Mouse (Mus musculus): ENCODE results near the gene Angel2.

DNA sequence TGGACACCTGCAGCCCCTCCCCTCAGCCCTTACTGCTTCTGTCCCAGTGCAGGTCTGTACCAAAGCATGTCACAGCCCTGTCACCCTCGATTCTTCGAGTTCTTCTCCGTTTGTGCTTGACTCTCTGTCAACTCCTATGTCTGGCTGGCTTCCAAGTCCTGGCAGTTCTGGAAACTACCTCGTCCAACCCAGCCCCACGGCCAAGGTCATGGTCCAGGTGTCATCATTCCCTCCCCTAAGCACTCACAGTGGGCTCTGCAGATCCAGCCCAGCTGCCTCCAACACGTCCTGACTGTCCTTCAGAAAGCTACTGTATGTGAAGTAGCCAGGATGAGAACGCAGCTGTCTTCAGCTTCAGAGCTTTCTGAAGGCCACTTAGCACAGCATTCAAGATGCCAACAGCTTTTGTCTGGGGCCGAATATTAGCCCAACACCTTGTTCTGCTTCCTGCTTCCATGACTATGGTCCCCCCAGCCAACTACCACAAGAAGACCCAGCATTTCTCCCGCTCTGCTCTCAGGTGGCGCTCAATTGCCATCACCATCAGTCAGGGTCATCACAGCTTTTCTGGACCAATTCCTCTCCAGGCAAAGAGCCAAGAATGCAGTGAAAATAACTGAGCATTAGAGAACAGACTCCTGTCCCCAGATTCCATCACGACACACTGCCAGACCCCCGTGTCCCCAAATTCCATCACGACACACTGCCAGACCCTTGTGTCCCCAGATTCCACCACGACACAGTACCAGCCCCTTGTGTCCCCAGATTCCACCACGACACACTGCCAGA lies 40.3 kb downstream of the Angel2 start:
- TF ChIP-seq CTCF (IDR thresholded peaks at IDR 0.05; ENCODE audit: borderline replicate concordance, insufficient read depth, low read length) (no peak), POLR2A (IDR thresholded peaks at IDR 0.05; ENCODE audit: low read depth, low read length) (no peak)
